Mouse (Mus musculus): ENCODE results near the gene Bptf.
"Not testable (repeated sequence)": the region's sequence is repeated elsewhere in the genome, so short reads cannot be mapped to it uniquely, and the experiment has no call there.

Gene Bptf

GRCm38 (mm10) chr11:107057391-107057790 lies 74.5 kb downstream of the Bptf start:
- no peak for DNase-seq (ENCODE audit: low read depth in 2 of 2, low spot score in 2 of 2)

- DNase-seq (ENCODE audit: low read depth in 2 of 2, low spot score in 2 of 2), result no peak
These were observed 77.1 kb downstream of the Bptf start for GRCm38 (mm10) chr11:107054870-107055269.

DNA sequence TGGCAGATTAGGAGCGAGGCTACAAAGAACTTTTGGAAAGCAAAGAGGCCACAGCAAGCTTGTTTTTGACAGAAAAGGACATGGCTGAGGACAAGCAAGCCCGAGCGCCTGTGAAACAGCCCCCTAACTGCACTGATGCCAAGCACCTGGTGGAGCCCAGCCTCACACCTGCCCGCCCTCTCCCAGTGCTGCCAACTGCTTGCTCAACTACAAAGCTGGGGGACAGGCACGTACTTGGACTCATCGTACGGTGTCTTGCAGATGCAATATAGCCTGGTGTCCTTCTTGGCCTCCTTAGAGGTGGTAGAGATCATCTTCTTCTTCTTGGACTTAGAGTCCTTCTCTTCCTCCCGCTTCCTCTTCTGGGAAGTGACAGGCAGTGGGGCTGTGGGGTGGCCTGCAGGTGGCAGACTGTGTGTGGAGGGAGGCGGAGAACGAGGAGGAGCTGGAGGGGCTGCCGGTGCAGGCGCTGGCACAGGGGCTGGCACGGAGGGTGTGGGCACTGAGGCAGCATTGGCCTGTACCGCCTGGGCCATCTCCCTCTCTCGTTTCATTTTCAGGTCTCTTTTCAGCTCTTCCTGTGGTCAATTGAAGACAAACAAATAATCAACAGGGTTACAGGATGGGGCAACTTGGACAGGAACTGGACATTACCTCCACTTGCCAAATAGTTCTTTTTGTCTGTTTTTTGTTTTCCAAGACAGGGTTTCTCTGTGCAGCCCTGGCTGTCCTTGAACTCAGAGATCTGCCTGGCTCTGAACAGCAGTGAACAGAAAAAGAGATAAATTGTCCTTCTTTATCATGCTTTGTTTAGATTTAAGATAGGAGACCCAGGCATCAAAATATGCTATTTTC lies 84.9 kb downstream of the Bptf start:
- no peak for DNase-seq (ENCODE audit: low read depth in 2 of 2, low spot score in 2 of 2)

DNA sequence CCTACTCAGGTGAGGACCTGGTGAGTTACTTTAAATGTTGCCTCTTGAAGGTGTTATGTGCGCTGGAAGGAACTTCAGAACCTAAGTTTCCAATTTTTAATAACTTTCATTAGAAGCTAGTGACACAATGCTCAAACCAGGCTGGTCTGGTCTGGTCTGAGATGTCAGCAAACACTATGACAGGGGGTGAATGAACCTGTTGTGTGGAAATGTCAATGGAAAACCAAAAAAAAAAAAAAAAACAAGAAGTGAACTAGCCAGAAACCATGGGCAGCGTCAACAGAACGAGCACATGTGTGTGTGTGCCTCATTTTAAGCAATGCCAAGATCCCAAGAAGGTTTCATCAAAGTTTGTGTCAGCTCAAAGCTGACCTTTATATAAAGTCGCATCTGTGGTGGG lies 86.4 kb downstream of the Bptf start:
- DNase-seq (ENCODE audit: low read depth in 2 of 2, low spot score in 2 of 2), result no peak

GRCm38 (mm10) chr11:107044321-107044720 lies 87.6 kb downstream of the Bptf start:
- peak; percentile 39 to 64 for DNase-seq (ENCODE audit: low read depth in 2 of 2, low spot score in 2 of 2)

DNA sequence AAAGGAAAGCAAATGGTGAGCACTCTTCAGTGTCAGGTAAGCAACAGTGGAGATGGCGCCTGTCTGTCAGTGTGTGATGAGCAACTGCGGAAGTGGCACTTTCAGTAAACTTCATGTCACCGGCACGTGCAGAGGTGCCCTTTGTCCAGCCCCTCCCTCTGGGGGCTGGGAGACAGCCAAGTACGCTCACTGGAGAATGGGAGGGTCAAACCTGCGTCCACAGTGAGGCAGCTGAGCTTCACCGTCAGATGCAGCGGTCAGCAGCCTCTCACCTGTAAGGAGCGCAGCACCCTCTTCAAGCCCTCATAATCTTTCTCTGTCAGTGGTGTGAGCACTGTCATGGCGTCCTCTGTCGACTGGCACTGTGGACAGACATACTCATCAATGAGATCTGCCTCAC lies 88.6 kb downstream of the Bptf start:
- no peak for DNase-seq (ENCODE audit: low read depth in 2 of 2, low spot score in 2 of 2)

GRCm38 (mm10) chr11:107041396-107041795 lies 90.5 kb downstream of the Bptf start:
- no peak for DNase-seq (ENCODE audit: low read depth in 2 of 2, low spot score in 2 of 2)

- DNase-seq (ENCODE audit: low read depth in 2 of 2, low spot score in 2 of 2), result no peak
These were observed 92.5 kb downstream of the Bptf start for GRCm38 (mm10) chr11:107039417-107039816.

DNA sequence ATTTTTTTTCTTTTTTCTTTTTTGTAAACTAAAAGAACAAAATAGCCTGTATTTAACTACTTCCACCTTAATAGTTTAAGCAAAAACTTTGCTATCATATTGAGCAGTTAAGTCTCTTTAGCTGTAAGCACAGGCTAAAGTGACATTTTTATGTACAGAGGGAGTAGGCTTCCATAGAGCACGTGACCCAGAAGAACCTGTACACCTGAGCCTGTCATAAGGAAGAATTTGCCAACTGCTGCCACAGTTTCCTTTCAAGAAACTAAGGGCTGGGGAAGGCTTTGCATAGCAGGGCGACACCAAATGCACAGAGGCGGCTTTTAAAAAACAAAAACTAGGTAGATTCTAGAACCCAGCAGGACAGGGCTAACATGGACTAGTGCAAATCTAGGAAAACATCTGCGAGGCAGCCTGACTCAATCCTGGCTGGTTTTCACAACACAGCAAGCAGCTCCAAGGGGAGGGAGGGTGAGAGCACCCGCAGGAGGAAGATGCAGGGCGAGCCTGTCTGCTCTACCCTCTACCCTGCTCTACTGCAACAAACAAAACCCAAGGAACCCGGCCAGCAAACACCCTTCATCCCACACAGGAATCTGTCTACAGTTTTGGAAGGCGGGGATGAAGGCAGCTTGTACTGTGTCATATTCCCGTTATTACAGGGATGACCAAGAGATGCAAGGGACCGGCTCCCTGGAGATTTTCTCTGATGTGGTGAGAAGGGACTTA lies 97.7 kb downstream of the Bptf start:
- no peak for DNase-seq (ENCODE audit: low read depth in 2 of 2, low spot score in 2 of 2)

DNA sequence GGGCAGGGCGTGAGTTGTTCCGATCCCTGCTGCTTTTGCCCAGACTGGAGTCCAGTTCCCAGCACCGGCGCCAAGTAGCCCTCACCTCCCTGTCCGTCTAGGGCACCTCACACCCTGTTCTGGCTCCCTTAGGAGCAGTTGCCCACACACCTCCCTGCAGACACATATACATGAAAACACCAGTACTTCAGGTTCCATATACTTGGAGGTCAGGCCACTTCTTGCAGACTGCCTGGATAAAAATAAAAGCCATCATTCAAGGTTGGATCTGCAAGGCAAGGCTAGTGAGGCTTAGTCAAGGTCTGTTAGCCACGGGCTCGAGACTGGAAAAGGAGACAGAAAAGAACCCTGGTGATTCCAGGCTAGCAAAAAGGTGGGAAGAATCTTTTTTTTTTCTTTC lies 100.3 kb downstream of the Bptf start:
- no peak for DNase-seq (ENCODE audit: low read depth in 2 of 2, low spot score in 2 of 2)

GRCm38 (mm10) chr11:107029536-107029935 lies 102.4 kb downstream of the Bptf start:
- peak in 1 of 2 experiments; percentile 40 for DNase-seq (ENCODE audit: low read depth in 2 of 2, low spot score in 2 of 2)

GRCm38 (mm10) chr11:107028754-107029153 lies 103.2 kb downstream of the Bptf start:
- DNase-seq (ENCODE audit: low read depth in 2 of 2, low spot score in 2 of 2), result no peak

DNA sequence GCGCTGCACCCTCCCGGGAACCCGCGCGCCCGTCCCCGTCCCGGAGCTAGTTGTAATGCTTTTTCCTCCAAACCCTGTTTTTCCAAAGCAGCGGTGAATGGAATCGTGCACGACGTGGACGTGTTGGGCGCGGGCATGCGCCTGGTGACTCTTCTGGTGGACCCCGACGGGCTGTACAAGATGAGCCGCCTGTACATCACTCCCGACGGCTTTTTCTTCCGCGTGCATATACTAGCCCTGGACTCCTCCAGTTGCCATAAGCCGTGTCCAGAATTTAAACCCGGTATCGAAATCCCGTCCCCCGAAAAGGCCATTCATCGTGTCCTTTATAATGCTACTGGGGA lies 103.7 kb downstream of the Bptf start:
- no peak for DNase-seq (ENCODE audit: low read depth in 2 of 2, low spot score in 2 of 2)

DNA sequence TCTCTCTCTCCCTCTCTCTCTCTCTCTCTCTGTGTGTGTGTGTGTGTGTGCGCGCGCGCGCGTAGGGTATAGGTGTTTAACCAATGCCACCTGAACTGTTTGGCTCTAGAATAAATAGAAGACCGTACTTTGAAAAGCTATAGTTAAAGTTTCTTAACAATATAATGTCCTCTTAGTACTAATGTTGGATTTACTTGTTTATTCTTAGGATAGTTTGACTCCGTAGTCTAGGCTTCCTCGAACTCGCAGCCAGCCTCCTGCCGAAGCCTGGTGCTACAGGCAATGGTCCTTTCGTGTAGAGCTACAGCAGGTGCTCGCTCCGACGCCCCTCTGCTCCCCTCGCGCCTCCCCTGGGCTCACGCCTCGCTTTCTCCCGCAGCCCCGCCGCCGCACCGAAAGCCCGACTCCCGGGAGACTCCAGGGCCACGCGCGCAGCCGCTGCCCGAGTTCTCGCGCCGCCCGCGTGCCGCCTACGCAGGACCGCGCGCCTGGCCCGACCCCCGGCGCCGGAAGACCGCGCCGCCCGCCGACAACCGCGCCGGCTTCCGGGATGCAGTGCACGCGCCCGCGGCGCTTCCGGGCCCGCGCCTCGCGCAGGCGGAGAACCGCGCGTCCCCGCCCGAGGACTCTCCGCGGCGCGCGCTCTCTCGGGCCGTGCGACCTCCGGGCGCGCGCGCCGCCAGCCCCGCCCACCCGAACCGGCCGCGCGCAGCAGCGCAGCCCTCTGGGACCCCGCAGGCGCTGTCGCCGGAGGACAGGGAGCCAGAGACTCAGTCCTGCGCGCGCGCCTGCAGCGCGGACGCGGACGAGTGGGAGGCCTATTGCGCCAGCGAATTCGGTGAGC lies 104.3 kb downstream of the Bptf start:
- peak; percentile 73 to 77 for DNase-seq (ENCODE audit: low read depth in 2 of 2, low spot score in 2 of 2)

- no peak for DNase-seq (ENCODE audit: low read depth in 2 of 2, low spot score in 2 of 2)
These were observed 105.1 kb downstream of the Bptf start for GRCm38 (mm10) chr11:107026554-107027430.

DNA sequence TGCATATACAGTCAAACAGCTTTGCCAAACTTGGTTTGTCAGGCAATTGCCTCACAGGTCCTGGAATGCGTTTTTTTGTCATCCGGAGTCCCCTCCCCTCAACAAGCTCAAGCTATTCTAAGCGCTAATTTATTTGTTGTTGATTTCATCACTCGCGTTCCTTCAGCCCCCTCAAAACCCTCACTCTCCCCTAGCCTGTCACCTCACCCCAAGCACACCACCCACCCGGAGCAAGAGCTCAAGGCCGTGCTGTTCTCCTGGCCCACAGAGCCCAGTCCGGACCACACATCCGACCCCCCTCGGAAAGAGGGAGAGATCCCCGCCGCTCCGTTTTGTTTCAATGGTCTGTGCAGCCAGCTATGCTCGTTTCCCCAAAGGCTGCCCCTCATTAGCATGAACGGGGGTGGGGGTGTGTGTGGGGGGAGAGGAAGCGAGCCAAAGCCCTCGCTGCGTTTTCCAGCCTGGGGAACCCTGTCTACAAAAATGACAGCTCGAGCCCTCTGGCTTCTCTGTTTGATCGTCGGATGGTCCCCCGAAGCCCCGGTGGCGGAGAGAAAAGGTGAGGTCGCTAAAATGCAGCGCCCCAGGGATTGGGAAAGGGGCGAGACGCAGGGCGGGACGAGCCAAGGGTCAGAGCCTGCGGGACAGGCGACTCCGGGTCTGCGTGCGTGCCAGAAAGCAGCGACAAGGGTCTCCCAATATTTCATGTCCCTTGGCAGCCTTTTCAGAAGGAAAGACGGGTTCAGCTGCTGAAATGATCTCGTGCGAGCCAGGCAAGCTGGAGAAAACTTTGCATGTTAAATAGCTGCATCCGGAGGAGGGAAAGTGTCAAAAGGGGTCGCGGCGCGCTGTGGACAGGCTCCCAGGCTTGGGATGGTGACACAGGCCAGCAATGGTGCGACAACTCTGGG lies 106.3 kb downstream of the Bptf start, which contains the start of gene 1810010H24Rik:
TSS of gene 1810010H24Rik (plus strand) at position 271 of the 911 bp plus-strand sequence.
- DNase-seq (ENCODE audit: low read depth in 2 of 2, low spot score in 2 of 2), result no peak

DNA sequence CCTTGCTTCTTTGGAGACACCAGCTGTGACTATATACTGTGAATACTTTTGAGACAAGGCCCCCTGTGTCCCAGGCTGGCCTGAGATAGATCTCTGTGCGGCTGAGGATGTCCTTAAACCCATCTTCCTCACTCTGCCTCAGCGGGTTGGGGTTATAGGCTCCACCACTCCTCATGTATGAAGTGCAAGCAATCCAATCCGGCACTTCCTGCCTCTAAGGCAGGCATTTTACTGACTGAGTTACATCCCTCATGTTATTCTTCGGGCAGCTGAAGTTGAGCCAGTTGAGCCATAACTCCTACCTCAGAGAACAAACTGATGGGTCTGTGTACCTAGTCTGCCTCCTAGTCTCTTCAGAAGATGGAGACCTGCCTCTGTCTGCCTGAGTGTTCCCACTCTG lies 107.5 kb downstream of the Bptf start:
- no peak for DNase-seq (ENCODE audit: low read depth in 2 of 2, low spot score in 2 of 2)

- no peak for DNase-seq (ENCODE audit: low read depth in 2 of 2, low spot score in 2 of 2)
These were observed 109.8 kb downstream of the Bptf start for GRCm38 (mm10) chr11:107022050-107022683.

DNA sequence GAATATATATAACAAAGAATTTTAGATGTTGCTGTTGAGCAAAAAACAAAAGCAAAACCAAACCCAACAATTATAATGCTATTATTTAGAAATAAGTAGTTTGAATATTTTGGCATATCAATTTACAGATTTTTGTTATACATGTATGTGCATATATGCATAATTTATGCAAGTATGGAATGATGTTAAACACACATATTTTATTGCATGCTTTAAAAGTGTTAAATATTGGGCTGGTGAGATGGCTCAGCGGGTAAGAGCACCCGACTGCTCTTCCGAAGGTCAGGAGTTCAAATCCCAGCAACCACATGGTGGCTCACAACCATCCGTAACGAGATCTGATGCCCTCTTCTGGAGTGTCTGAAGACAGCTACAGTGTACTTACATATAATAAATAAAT lies 112.2 kb downstream of the Bptf start:
- not testable (repeated sequence) for DNase-seq (ENCODE audit: low read depth in 2 of 2, low spot score in 2 of 2)

Measured in CD8-positive naive resting alpha-beta T cell, adult 2 months (primary cell).